Mouse (Mus musculus): Measurements from ENCODE around the gene Pkn1.

DNA sequence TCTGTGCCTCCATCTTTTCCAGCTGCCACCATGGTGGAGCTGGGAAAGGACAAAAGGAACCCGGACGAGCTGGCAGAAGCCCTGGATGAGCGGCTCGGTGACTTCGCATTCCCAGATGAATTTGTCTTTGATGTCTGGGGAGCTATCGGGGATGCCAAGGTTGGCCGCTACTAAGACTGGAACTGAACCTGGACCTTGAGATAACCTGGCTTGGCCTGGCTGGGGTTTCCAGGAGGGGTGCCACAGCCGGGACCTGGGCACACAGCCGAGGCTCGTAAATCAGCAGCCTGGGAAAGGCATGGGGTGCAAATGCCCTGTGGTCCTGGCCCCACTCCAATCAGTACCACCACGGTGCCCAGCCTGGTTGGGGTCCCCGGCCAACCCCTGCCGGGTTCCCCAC lies 34.9 kb downstream of the Pkn1 start:
- no peak for TF ChIP-seq CTCF (IDR thresholded peaks at IDR 0.05 in 2 of 3, conservative IDR thresholded peaks at IDR 0.05 in 1 of 3; ENCODE audit: control insufficient read depth in 1 of 3, insufficient read depth in 1 of 3, low read depth in 2 of 3, low read length in 3 of 3, poor library complexity in 1 of 3, severe bottlenecking in 1 of 3)
- TF ChIP-seq POLR2A (IDR thresholded peaks at IDR 0.05; ENCODE audit: control insufficient read depth in 1 of 2, insufficient read depth in 1 of 2, low read depth in 1 of 2, low read length in 2 of 2, poor library complexity in 1 of 2), result no peak
- no peak for TF ChIP-seq TBP (IDR thresholded peaks at IDR 0.05; ENCODE audit: low read depth, low read length)
- TF ChIP-seq GATA1 (IDR thresholded peaks at IDR 0.05; ENCODE audit: low read depth, low read length), result no peak
- TF ChIP-seq EP300 (IDR thresholded peaks at IDR 0.05; ENCODE audit: low read depth in 1 of 2, low read length in 2 of 2), result no peak
- no peak for TF ChIP-seq ZNF384 (IDR thresholded peaks at IDR 0.05; ENCODE audit: low read depth, low read length)
- no peak for TF ChIP-seq ZMIZ1 (IDR thresholded peaks at IDR 0.05; ENCODE audit: low read depth, low read length)
- TF ChIP-seq GABPA (IDR thresholded peaks at IDR 0.05; ENCODE audit: low read depth, low read length), result no peak
- TF ChIP-seq MAZ (IDR thresholded peaks at IDR 0.05; ENCODE audit: low read depth, low read length), result no peak
- no peak for TF ChIP-seq MEF2A (IDR thresholded peaks at IDR 0.05; ENCODE audit: extremely low read depth, insufficient replicate concordance, low read depth, low read length, poor library complexity, severe bottlenecking)
